Mouse (Mus musculus) hindbrain, embryonic 13.5 days (tissue): Measurements from ENCODE around the gene Tmem144. TPM values are rescaled to one million over a fixed set of nuclear protein-coding genes. Genes with fewer than 3 reads are reported as not detected.
"Not testable (repeated sequence)": the region's sequence is repeated elsewhere in the genome, so short reads cannot be mapped to it uniquely, and the experiment has no call there.

Experiments
- ATAC-seq: fragments of 200-750 bp; cut with Nextera tagmentation; 2 replicates; pipeline ENCODE4 v1.8.0; 2017; ENCODE audit warnings: moderate TSS enrichment; ENCODE audit not compliant: low FRiP score
- H3K27ac ChIP-seq: fragments of 300-500 bp; sonication (generic); 2 replicates; pipeline ENCODE4 v1.5.1; 2015; ENCODE audit warnings: inconsistent platforms, mild to moderate bottlenecking, moderate library complexity
- H3K27me3 ChIP-seq: fragments of 300-500 bp; sonication (generic); 2 replicates; pipeline ENCODE4 v1.6.1; 2015; ENCODE audit warnings: mild to moderate bottlenecking, inconsistent platforms
- H3K36me3 ChIP-seq: fragments of 300-500 bp; sonication (generic); 2 replicates; pipeline ENCODE4 v1.6.1; 2015; ENCODE audit warnings: mild to moderate bottlenecking, inconsistent platforms
- H3K4me1 ChIP-seq: fragments of 300-500 bp; sonication (generic); replicated peaks from 2 replicates; pipeline ENCODE4 v1.6.1; 2015; ENCODE audit warnings: inconsistent platforms
- H3K4me2 ChIP-seq: fragments of 300-500 bp; sonication (generic); 2 replicates; pipeline ENCODE4 v1.6.1; 2015; ENCODE audit warnings: inconsistent platforms, mild to moderate bottlenecking, moderate library complexity
- H3K4me3 ChIP-seq: fragments of 300-500 bp; sonication (generic); 2 replicates; pipeline ENCODE4 v1.5.1; 2015; ENCODE audit warnings: mild to moderate bottlenecking, inconsistent platforms
- H3K9ac ChIP-seq: fragments of 300-500 bp; sonication (generic); 2 replicates; pipeline ENCODE4 v1.6.1; 2015; ENCODE audit warnings: mild to moderate bottlenecking, inconsistent platforms
- H3K9me3 ChIP-seq: fragments of 300-500 bp; sonication (generic); 2 replicates; pipeline ENCODE4 v1.6.1; 2016; ENCODE audit warnings: inconsistent platforms
- WGBS: fragments of 180-500 bp; shearing (Covaris S2); methylation state at CpG from one replicate; pipeline ENCODE4 v1.1.7; 2015; 5-methylcytosine and 5-hydroxymethylcytosine counted together
- polyA plus RNA-seq: library from polyadenylated mRNA; unstranded; fragments of >200 nt; fragmentation: Nextera tagmentation; extraction: Ambion mirVana; gene quantifications from 2 replicates; pipeline ENCODE4 v1.2.1, GENCODE M21; 2015

Tmem144 gene
- polyA plus RNA-seq, 1 experiment from 2014 or later: 1.4 TPM

GRCm38 (mm10) chr3:79821131-79821530 is 31.4 kb downstream of the Tmem144 start:
- Histone ChIP-seq H3K9me3 (no peaks in the 10 kb centered on the region), H3K27me3 (no peaks in the 10 kb centered on the region), H3K36me3 (no peaks in the 10 kb centered on the region), H3K4me2 (no peak overlapping the region), H3K9ac (no peak overlapping the region), H3K4me3 (no peak overlapping the region), H3K4me1 (no peaks in the 10 kb centered on the region), H3K27ac (no peak overlapping the region)
- ATAC-seq: no peak
- 87% methylated on average over 16 of the region's 16 CpGs for WGBS

GRCm38 (mm10) chr3:79818202-79818995 is 34.2 kb downstream of the Tmem144 start:
- 63% methylated on average over 14 of the region's 14 CpGs for WGBS
- no peaks in the 10 kb centered on the region for H3K9me3 ChIP-seq
- no peaks in the 10 kb centered on the region for H3K27me3 ChIP-seq
- H3K4me2 ChIP-seq: no peak overlapping the region
- no peak; the same call in 1 of the 2 replicates for ATAC-seq
- no peaks in the 10 kb centered on the region for H3K36me3 ChIP-seq
- H3K9ac ChIP-seq: no peak overlapping the region
- H3K4me1 ChIP-seq: 0 out of 2 replicates have a peak, but pooled peaks cover 2% of the 10 kb centered on the region
- no peak overlapping the region for H3K4me3 ChIP-seq
- H3K27ac ChIP-seq: no peak overlapping the region

- no peak for ATAC-seq
- H3K9me3 ChIP-seq: no peaks in the 10 kb centered on the region
- no peak overlapping the region for H3K27ac ChIP-seq
- H3K36me3 ChIP-seq: no peaks in the 10 kb centered on the region
- 72% methylated on average over 4 of the region's 4 CpGs for WGBS
- no peaks in the 10 kb centered on the region for H3K27me3 ChIP-seq
- H3K4me1 ChIP-seq: 0 out of 2 replicates have a peak, but pooled peaks cover 2% of the 10 kb centered on the region
- H3K9ac ChIP-seq: no peak overlapping the region
- H3K4me3 ChIP-seq: no peak overlapping the region
- H3K4me2 ChIP-seq: no peak overlapping the region
These were observed 36.3 kb downstream of the Tmem144 start for GRCm38 (mm10) chr3:79816229-79816628.

- ATAC-seq: peak; percentile 79
- no peak overlapping the region for H3K4me3 ChIP-seq
- no peak overlapping the region for H3K9ac ChIP-seq
- no peaks in the 10 kb centered on the region for H3K27me3 ChIP-seq
- H3K36me3 ChIP-seq: no peaks in the 10 kb centered on the region
- H3K4me2 ChIP-seq: peak overlapping the region; percentile 36
- WGBS: 31% methylated on average over 19 of the region's 19 CpGs
- 0 out of 2 replicates have a peak, but pooled peaks cover 2% of the 10 kb centered on the region for H3K4me1 ChIP-seq
- H3K9me3 ChIP-seq: no peaks in the 10 kb centered on the region
- H3K27ac ChIP-seq: no peak overlapping the region
These were observed 38.6 kb downstream of the Tmem144 start for GRCm38 (mm10) chr3:79813814-79814490.

- Histone ChIP-seq H3K36me3 (no peaks in the 10 kb centered on the region), H3K4me3 (no peak overlapping the region), H3K4me2 (no peak overlapping the region), H3K27me3 (no peaks in the 10 kb centered on the region), H3K9ac (no peak overlapping the region), H3K27ac (no peak overlapping the region), H3K4me1 (0 out of 2 replicates have a peak, but pooled peaks cover 2% of the 10 kb centered on the region), H3K9me3 (no peaks in the 10 kb centered on the region)
- WGBS: 84% methylated on average over 2 of the region's 2 CpGs
- ATAC-seq: no peak
These were observed 40.5 kb downstream of the Tmem144 start for GRCm38 (mm10) chr3:79812042-79812441.

GRCm38 (mm10) chr3:79811632-79812031 is 40.9 kb downstream of the Tmem144 start:
- 57% methylated on average over 3 of the region's 3 CpGs for WGBS
- ATAC-seq: no peak
- Histone ChIP-seq H3K27ac (no peak overlapping the region), H3K9me3 (no peaks in the 10 kb centered on the region), H3K9ac (no peak overlapping the region), H3K4me2 (no peak overlapping the region), H3K36me3 (no peaks in the 10 kb centered on the region), H3K27me3 (no peaks in the 10 kb centered on the region), H3K4me1 (0 out of 2 replicates have a peak, but pooled peaks cover 2% of the 10 kb centered on the region), H3K4me3 (no peak overlapping the region)

- no peaks in the 10 kb centered on the region for H3K27me3 ChIP-seq
- no peaks in the 10 kb centered on the region for H3K9me3 ChIP-seq
- no peak overlapping the region for H3K27ac ChIP-seq
- no peaks in the 10 kb centered on the region for H3K36me3 ChIP-seq
- no peak overlapping the region for H3K9ac ChIP-seq
- 0 out of 2 replicates have a peak, but pooled peaks cover 2% of the 10 kb centered on the region for H3K4me1 ChIP-seq
- ATAC-seq: no peak
- no peak overlapping the region for H3K4me3 ChIP-seq
- 71% methylated on average over 6 of the region's 6 CpGs for WGBS
- H3K4me2 ChIP-seq: no peak overlapping the region
These were observed 42.0 kb downstream of the Tmem144 start for GRCm38 (mm10) chr3:79810563-79810962.

- Histone ChIP-seq H3K9ac (no peak overlapping the region), H3K4me2 (0 out of 2 replicates have a peak overlapping the region, but pooled peaks have one; percentile 10), H3K4me3 (no peak overlapping the region), H3K4me1 (0 out of 2 replicates have a peak, but pooled peaks cover 2% of the 10 kb centered on the region), H3K9me3 (no peaks in the 10 kb centered on the region), H3K27me3 (no peaks in the 10 kb centered on the region), H3K36me3 (no peaks in the 10 kb centered on the region), H3K27ac (no peak overlapping the region)
- WGBS: 18% methylated on average over 4 of the region's 4 CpGs
- peak; percentile 86 for ATAC-seq
These were observed 43.4 kb downstream of the Tmem144 start for GRCm38 (mm10) chr3:79809180-79809567.

- H3K4me1 ChIP-seq: 0 out of 2 replicates have a peak, but pooled peaks cover under 1% of the 10 kb centered on the region
- H3K9ac ChIP-seq: no peak overlapping the region
- peak; percentile 68 for ATAC-seq
- 77% methylated on average over 9 of the region's 9 CpGs for WGBS
- no peak overlapping the region for H3K27ac ChIP-seq
- H3K36me3 ChIP-seq: no peaks in the 10 kb centered on the region
- H3K4me3 ChIP-seq: no peak overlapping the region
- no peaks in the 10 kb centered on the region for H3K27me3 ChIP-seq
- no peaks in the 10 kb centered on the region for H3K9me3 ChIP-seq
- H3K4me2 ChIP-seq: 0 out of 2 replicates have a peak overlapping the region, but pooled peaks have one; percentile 10
These were observed 43.9 kb downstream of the Tmem144 start for GRCm38 (mm10) chr3:79808530-79809179.

GRCm38 (mm10) chr3:79800761-79801160 is 51.8 kb downstream of the Tmem144 start:
- H3K27me3 ChIP-seq, H3K36me3 ChIP-seq, H3K27ac ChIP-seq, H3K4me3 ChIP-seq, H3K4me1 ChIP-seq, ATAC-seq, H3K4me2 ChIP-seq, H3K9ac ChIP-seq, H3K9me3 ChIP-seq: not testable (repeated sequence)
- WGBS: 89% methylated on average over 7 of the region's 7 CpGs

GRCm38 (mm10) chr3:79792307-79792706 is 60.3 kb downstream of the Tmem144 start:
- WGBS: 88% methylated on average over 6 of the region's 6 CpGs
- no peaks in the 10 kb centered on the region for H3K27me3 ChIP-seq

GRCm38 (mm10) chr3:79790324-79790723 is 62.2 kb downstream of the Tmem144 start:
- Histone ChIP-seq H3K9ac (no peak overlapping the region), H3K9me3 (no peaks in the 10 kb centered on the region), H3K4me2 (no peak overlapping the region), H3K4me1 (no peaks in the 10 kb centered on the region), H3K27me3 (no peaks in the 10 kb centered on the region), H3K27ac (no peak overlapping the region), H3K36me3 (no peaks in the 10 kb centered on the region), H3K4me3 (no peak overlapping the region)
- WGBS: 72% methylated on average over 3 of the region's 3 CpGs
- no peak for ATAC-seq

More at GRCm38 (mm10) chr3:79792307-79792706, 60.3 kb downstream of the Tmem144 start:
- Histone ChIP-seq H3K4me1 (no peaks in the 10 kb centered on the region), H3K36me3 (no peaks in the 10 kb centered on the region), H3K4me3 (no peak overlapping the region), H3K9ac (no peak overlapping the region), H3K4me2 (no peak overlapping the region), H3K9me3 (no peaks in the 10 kb centered on the region), H3K27ac (no peak overlapping the region)
- ATAC-seq: no peak
